Mouse (Mus musculus): ENCODE data around the gene Cacna2d3. TPM values are rescaled to one million over a fixed set of nuclear protein-coding genes. Genes with fewer than 3 reads are reported as not detected.

The Cacna2d3 gene
- polyA plus RNA-seq, 1 experiment from 2014 or later = 36.5 TPM

- no peak for ATAC-seq (ENCODE audit: low FRiP score)
- Histone ChIP-seq H3K9me3 (replicated peaks) (no peaks in the 10 kb centered on the region), H3K4me3 (no peak overlapping the region), H3K9ac (no peak overlapping the region), H3K36me3 (no peaks in the 10 kb centered on the region), H3K4me2 (replicated peaks) (no peak overlapping the region), H3K27ac (no peak overlapping the region), H3K4me1 (peaks cover under 1% of the 10 kb centered on the region; the same call in 1 of the 2 replicates), H3K27me3 (no peaks in the 10 kb centered on the region)
- WGBS = 91% methylated on average over 5 of the region's 5 CpGs
Observed at GRCm38 (mm10) chr14:29334897-29335296, 386.8 kb downstream of the Cacna2d3 start.

GRCm38 (mm10) chr14:29334216-29334615, 387.4 kb downstream of the Cacna2d3 start:
- Histone ChIP-seq H3K9ac (no peak overlapping the region), H3K27me3 (no peaks in the 10 kb centered on the region), H3K9me3 (replicated peaks) (no peaks in the 10 kb centered on the region), H3K4me2 (replicated peaks) (no peak overlapping the region), H3K4me3 (no peak overlapping the region), H3K27ac (no peak overlapping the region), H3K36me3 (no peaks in the 10 kb centered on the region), H3K4me1 (no peaks in the 10 kb centered on the region)
- 94% methylated on average over 2 of the region's 2 CpGs for WGBS
- no peak for ATAC-seq (ENCODE audit: low FRiP score)

- ATAC-seq (ENCODE audit: low FRiP score) = no peak
- Histone ChIP-seq H3K4me3 (no peak overlapping the region), H3K4me2 (replicated peaks) (no peak overlapping the region), H3K4me1 (no peaks in the 10 kb centered on the region), H3K36me3 (no peaks in the 10 kb centered on the region), H3K9me3 (replicated peaks) (no peaks in the 10 kb centered on the region), H3K27ac (no peak overlapping the region), H3K27me3 (no peaks in the 10 kb centered on the region), H3K9ac (no peak overlapping the region)
- 89% methylated on average over 5 of the region's 5 CpGs for WGBS
Observed at GRCm38 (mm10) chr14:29324430-29324782, 397.3 kb downstream of the Cacna2d3 start.

GRCm38 (mm10) chr14:29323718-29324429, 397.8 kb downstream of the Cacna2d3 start:
- H3K4me1 ChIP-seq = no peaks in the 10 kb centered on the region
- no peak overlapping the region for H3K27ac ChIP-seq
- no peak overlapping the region for H3K9ac ChIP-seq
- no peaks in the 10 kb centered on the region for H3K27me3 ChIP-seq
- H3K36me3 ChIP-seq = no peaks in the 10 kb centered on the region
- H3K4me2 ChIP-seq (replicated peaks) = no peak overlapping the region
- no peak for ATAC-seq (ENCODE audit: low FRiP score)
- no peak overlapping the region for H3K4me3 ChIP-seq
- WGBS = 84% methylated on average over 9 of the region's 9 CpGs
- no peaks in the 10 kb centered on the region for H3K9me3 ChIP-seq (replicated peaks)

- H3K27ac ChIP-seq = no peak overlapping the region
- H3K4me3 ChIP-seq = no peak overlapping the region
Observed at GRCm38 (mm10) chr14:29313431-29313830, 408.2 kb downstream of the Cacna2d3 start.

GRCm38 (mm10) chr14:29305623-29306022, 416.0 kb downstream of the Cacna2d3 start:
- Histone ChIP-seq H3K9me3 (replicated peaks) (no peaks in the 10 kb centered on the region), H3K27me3 (no peaks in the 10 kb centered on the region), H3K4me1 (no peaks in the 10 kb centered on the region), H3K4me2 (replicated peaks) (no peak overlapping the region), H3K27ac (no peak overlapping the region), H3K36me3 (no peaks in the 10 kb centered on the region), H3K9ac (no peak overlapping the region), H3K4me3 (no peak overlapping the region)
- 77% methylated on average over 9 of the region's 9 CpGs for WGBS
- ATAC-seq (ENCODE audit: low FRiP score) = no peak

More at GRCm38 (mm10) chr14:29313431-29313830, 408.2 kb downstream of the Cacna2d3 start:
- H3K4me1 ChIP-seq = no peaks in the 10 kb centered on the region
- no peak for ATAC-seq (ENCODE audit: low FRiP score)
- H3K9me3 ChIP-seq (replicated peaks) = no peaks in the 10 kb centered on the region
- no peaks in the 10 kb centered on the region for H3K36me3 ChIP-seq
- H3K4me2 ChIP-seq (replicated peaks) = no peak overlapping the region
- 80% methylated on average over 2 of the region's 2 CpGs for WGBS
- H3K27me3 ChIP-seq = no peaks in the 10 kb centered on the region
- no peak overlapping the region for H3K9ac ChIP-seq

- WGBS = 86% methylated on average over 2 of the region's 2 CpGs
- Histone ChIP-seq H3K4me3 (no peak overlapping the region), H3K27me3 (no peaks in the 10 kb centered on the region), H3K4me1 (no peaks in the 10 kb centered on the region), H3K4me2 (replicated peaks) (no peak overlapping the region), H3K9me3 (replicated peaks) (no peaks in the 10 kb centered on the region), H3K27ac (no peak overlapping the region), H3K36me3 (no peaks in the 10 kb centered on the region), H3K9ac (no peak overlapping the region)
- ATAC-seq (ENCODE audit: low FRiP score) = no peak
Observed at GRCm38 (mm10) chr14:29296185-29296754, 425.4 kb downstream of the Cacna2d3 start.

GRCm38 (mm10) chr14:29278901-29279300, 442.8 kb downstream of the Cacna2d3 start:
- no peaks in the 10 kb centered on the region for H3K9me3 ChIP-seq (replicated peaks)
- H3K4me3 ChIP-seq = no peak overlapping the region
- no peaks in the 10 kb centered on the region for H3K27me3 ChIP-seq
- no peak for ATAC-seq (ENCODE audit: low FRiP score)
- no peak overlapping the region for H3K9ac ChIP-seq
- no peaks in the 10 kb centered on the region for H3K4me1 ChIP-seq
- no peak overlapping the region for H3K27ac ChIP-seq
- H3K4me2 ChIP-seq (replicated peaks) = no peak overlapping the region
- 94% methylated on average over 1 of the region's 1 CpGs for WGBS
- H3K36me3 ChIP-seq = no peaks in the 10 kb centered on the region

- Histone ChIP-seq H3K27me3 (no peaks in the 10 kb centered on the region), H3K27ac (no peak overlapping the region), H3K4me3 (no peak overlapping the region), H3K4me2 (replicated peaks) (no peak overlapping the region), H3K9me3 (replicated peaks) (no peaks in the 10 kb centered on the region), H3K9ac (no peak overlapping the region), H3K36me3 (no peaks in the 10 kb centered on the region), H3K4me1 (no peaks in the 10 kb centered on the region)
- WGBS = 90% methylated on average over 2 of the region's 2 CpGs
- no peak for ATAC-seq (ENCODE audit: low FRiP score)
Observed at GRCm38 (mm10) chr14:29278401-29278800, 443.3 kb downstream of the Cacna2d3 start.

- H3K4me2 ChIP-seq (replicated peaks) = no peak overlapping the region
- no peaks in the 10 kb centered on the region for H3K9me3 ChIP-seq (replicated peaks)
- no peaks in the 10 kb centered on the region for H3K4me1 ChIP-seq
- H3K27me3 ChIP-seq = no peaks in the 10 kb centered on the region
- no peaks in the 10 kb centered on the region for H3K36me3 ChIP-seq
- no peak overlapping the region for H3K27ac ChIP-seq
- WGBS = 69% methylated on average over 2 of the region's 2 CpGs
- ATAC-seq (ENCODE audit: low FRiP score) = no peak
- H3K9ac ChIP-seq = no peak overlapping the region
- no peak overlapping the region for H3K4me3 ChIP-seq
Observed at GRCm38 (mm10) chr14:29277701-29278100, 444.0 kb downstream of the Cacna2d3 start.

- Histone ChIP-seq H3K9me3 (replicated peaks) (no peaks in the 10 kb centered on the region), H3K27me3 (no peaks in the 10 kb centered on the region), H3K9ac (no peak overlapping the region), H3K4me3 (no peak overlapping the region), H3K27ac (no peak overlapping the region), H3K36me3 (no peaks in the 10 kb centered on the region), H3K4me2 (replicated peaks) (no peak overlapping the region), H3K4me1 (peaks cover 7% of the 10 kb centered on the region)
- ATAC-seq (ENCODE audit: low FRiP score) = no peak
Observed at GRCm38 (mm10) chr14:29273890-29274289, 447.8 kb downstream of the Cacna2d3 start.

GRCm38 (mm10) chr14:29270541-29270940, 451.1 kb downstream of the Cacna2d3 start:
- H3K36me3 ChIP-seq = no peaks in the 10 kb centered on the region
- 75% methylated on average over 5 of the region's 5 CpGs for WGBS
- peaks cover 22% of the 10 kb centered on the region for H3K4me1 ChIP-seq
- H3K4me3 ChIP-seq = no peak overlapping the region
- H3K27ac ChIP-seq = no peak overlapping the region
- H3K4me2 ChIP-seq (replicated peaks) = no peak overlapping the region
- H3K27me3 ChIP-seq = no peaks in the 10 kb centered on the region
- no peak overlapping the region for H3K9ac ChIP-seq
- no peak for ATAC-seq (ENCODE audit: low FRiP score)
- no peaks in the 10 kb centered on the region for H3K9me3 ChIP-seq (replicated peaks)

GRCm38 (mm10) chr14:29269816-29270215, 451.8 kb downstream of the Cacna2d3 start:
- Histone ChIP-seq H3K27me3 (no peaks in the 10 kb centered on the region), H3K4me2 (replicated peaks) (no peak overlapping the region), H3K36me3 (no peaks in the 10 kb centered on the region), H3K9ac (no peak overlapping the region), H3K4me3 (no peak overlapping the region), H3K9me3 (replicated peaks) (no peaks in the 10 kb centered on the region), H3K27ac (no peak overlapping the region), H3K4me1 (peaks cover 22% of the 10 kb centered on the region)
- WGBS = 45% methylated on average over 2 of the region's 2 CpGs
- ATAC-seq (ENCODE audit: low FRiP score) = no peak

Data from hindbrain, embryonic 12.5 days (tissue).